Mouse (Mus musculus) kidney, embryonic 14.5 days (tissue): ENCODE results near the gene Ahnak. TPM values are rescaled to one million over a fixed set of nuclear protein-coding genes. Genes with fewer than 3 reads are reported as not detected.
"Not testable (repeated sequence)": the region's sequence is repeated elsewhere in the genome, so short reads cannot be mapped to it uniquely, and the experiment has no call there.

Source experiments
- ATAC-seq: fragments of 200-750 bp; cut with Nextera tagmentation; 2 replicates; pipeline ENCODE4 v1.8.0; 2017; ENCODE audit warnings: moderate number of reproducible peaks, mild to moderate bottlenecking, moderate TSS enrichment, moderate library complexity; ENCODE audit not compliant: low FRiP score, low TSS enrichment
- H3K27ac ChIP-seq: fragments of 300-500 bp; sonication (generic); 2 replicates; pipeline ENCODE4 v1.5.1; 2014; ENCODE audit warnings: low read depth, mild to moderate bottlenecking, low read length, moderate library complexity, mixed read lengths
- H3K27me3 ChIP-seq: fragments of 300-500 bp; sonication (generic); 2 replicates; pipeline ENCODE4 v1.6.1; 2014; ENCODE audit warnings: mild to moderate bottlenecking, low read length; ENCODE audit not compliant: control insufficient read depth, insufficient read depth
- H3K36me3 ChIP-seq: fragments of 300-500 bp; sonication (generic); 2 replicates; pipeline ENCODE4 v1.6.1; 2014; ENCODE audit warnings: low read length, mixed read lengths; ENCODE audit not compliant: control insufficient read depth, insufficient read depth
- H3K4me1 ChIP-seq: fragments of 300-500 bp; sonication (generic); 2 replicates; pipeline ENCODE4 v1.6.1; 2014; ENCODE audit warnings: low read length, mixed read lengths; ENCODE audit not compliant: control insufficient read depth, insufficient read depth
- H3K4me2 ChIP-seq: fragments of 300-500 bp; sonication (generic); replicated peaks from 2 replicates; pipeline ENCODE4 v1.6.1; 2014; ENCODE audit warnings: low read depth, mild to moderate bottlenecking, low read length
- H3K4me3 ChIP-seq: fragments of 300-500 bp; sonication (generic); 2 replicates; pipeline ENCODE4 v1.5.1; 2014; ENCODE audit warnings: mild to moderate bottlenecking, low read length
- H3K9ac ChIP-seq: fragments of 300-500 bp; sonication (generic); 2 replicates; pipeline ENCODE4 v1.6.1; 2014; ENCODE audit warnings: low read depth, mild to moderate bottlenecking, low read length, moderate library complexity
- H3K9me3 ChIP-seq: fragments of 300-500 bp; sonication (generic); 2 replicates; pipeline ENCODE4 v1.6.1; 2016; ENCODE audit warnings: low read length; ENCODE audit not compliant: control insufficient read depth
- WGBS: fragments of 180-500 bp; shearing (Covaris S2); extraction: QIAGEN DNeasy Blood & Tissue Kit; methylation state at CpG from one replicate; pipeline ENCODE4 v1.1.7; 2014; 5-methylcytosine and 5-hydroxymethylcytosine counted together
- polyA plus RNA-seq: library from polyadenylated mRNA; unstranded; fragments of >200 nt; fragmentation: Nextera tagmentation; extraction: Ambion mirVana; gene quantifications from 2 replicates; pipeline ENCODE4 v1.2.1, GENCODE M21; 2014

Ahnak gene
- polyA plus RNA-seq, 1 experiment from 2014 or later = 10.0 TPM

- no peak overlapping the region for H3K4me3 ChIP-seq
- no peak overlapping the region for H3K9ac ChIP-seq
- no peak for ATAC-seq
- no peak overlapping the region for H3K27ac ChIP-seq
- no peaks in the 10 kb centered on the region for H3K27me3 ChIP-seq
- no peak overlapping the region for H3K4me2 ChIP-seq
- peaks cover 12% of the 10 kb centered on the region for H3K36me3 ChIP-seq
- H3K4me1 ChIP-seq = peaks cover 26% of the 10 kb centered on the region
- WGBS = 88% methylated on average over 6 of the region's 6 CpGs
- H3K9me3 ChIP-seq = no peaks in the 10 kb centered on the region
Measured at GRCm38 (mm10) chr19:8996601-8997000, 7.5 kb downstream of the Ahnak start.

DNA sequence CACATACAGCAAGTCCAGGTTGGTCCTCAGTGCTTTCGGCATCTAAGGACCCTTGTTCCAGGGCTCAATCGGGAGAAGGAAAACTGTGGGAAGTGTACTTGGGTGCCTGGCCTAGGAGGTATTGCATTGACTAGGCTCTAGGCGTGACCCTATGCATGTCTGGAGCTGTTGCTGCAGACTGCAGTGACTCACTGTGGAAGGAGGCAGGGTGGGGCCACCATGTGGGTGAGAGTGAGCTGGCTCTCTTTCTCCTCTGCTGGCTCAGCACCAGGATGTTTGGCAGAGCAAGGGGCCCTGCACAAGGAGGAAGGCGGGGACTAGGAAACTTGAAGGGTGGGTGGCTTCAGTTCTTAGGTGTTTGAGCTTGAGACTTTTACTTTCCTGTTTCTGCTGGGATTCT lies 8.5 kb downstream of the Ahnak start:
- Histone ChIP-seq H3K9me3 (no peaks in the 10 kb centered on the region), H3K4me1 (peaks cover 19% of the 10 kb centered on the region), H3K27me3 (no peaks in the 10 kb centered on the region), H3K36me3 (peaks cover 21% of the 10 kb centered on the region), H3K4me2 (no peak overlapping the region), H3K9ac (no peak overlapping the region), H3K4me3 (no peak overlapping the region), H3K27ac (peak overlapping the region; percentile 62; the same call in 1 of the 2 replicates)
- WGBS = 59% methylated on average over 4 of the region's 4 CpGs
- ATAC-seq = peak; percentile 72

DNA sequence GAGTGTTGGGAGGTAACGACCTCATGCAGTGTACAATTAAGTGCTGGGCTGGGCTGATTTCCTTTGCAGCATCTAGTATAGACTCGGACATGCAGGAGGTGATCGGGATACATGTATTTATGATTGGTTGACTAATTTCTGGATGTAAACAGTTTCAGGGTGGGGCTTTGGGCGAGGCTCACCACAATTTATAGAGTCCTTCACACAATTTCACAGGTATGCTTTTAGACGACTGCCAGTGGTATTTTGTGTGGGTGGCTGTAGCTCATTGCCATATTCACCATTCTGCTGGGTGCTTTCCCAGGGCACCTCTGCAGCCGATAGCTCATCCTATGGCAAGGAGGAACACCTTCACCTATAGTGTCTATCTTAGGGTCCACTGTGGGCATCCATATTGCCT lies 9.5 kb downstream of the Ahnak start:
- no peak overlapping the region for H3K9ac ChIP-seq
- H3K27ac ChIP-seq = no peak overlapping the region
- no peak overlapping the region for H3K4me3 ChIP-seq
- ATAC-seq = no peak
- WGBS = 86% methylated on average over 6 of the region's 6 CpGs
- H3K27me3 ChIP-seq = no peaks in the 10 kb centered on the region
- peaks cover 22% of the 10 kb centered on the region for H3K36me3 ChIP-seq
- peaks cover 14% of the 10 kb centered on the region for H3K4me1 ChIP-seq
- H3K4me2 ChIP-seq = no peak overlapping the region
- no peaks in the 10 kb centered on the region for H3K9me3 ChIP-seq

GRCm38 (mm10) chr19:8999223-8999622 lies 10.1 kb downstream of the Ahnak start:
- no peak for ATAC-seq
- no peaks in the 10 kb centered on the region for H3K27me3 ChIP-seq
- no peaks in the 10 kb centered on the region for H3K9me3 ChIP-seq
- H3K4me2 ChIP-seq = no peak overlapping the region
- no peak overlapping the region for H3K27ac ChIP-seq
- H3K36me3 ChIP-seq = peaks cover 22% of the 10 kb centered on the region
- no peak overlapping the region for H3K4me3 ChIP-seq
- 79% methylated on average over 4 of the region's 4 CpGs for WGBS
- peaks cover 14% of the 10 kb centered on the region for H3K4me1 ChIP-seq
- no peak overlapping the region for H3K9ac ChIP-seq

- not testable (repeated sequence) for ATAC-seq, H3K9me3 ChIP-seq, H3K27me3 ChIP-seq, H3K9ac ChIP-seq, H3K4me1 ChIP-seq, H3K36me3 ChIP-seq, H3K4me3 ChIP-seq, H3K4me2 ChIP-seq, H3K27ac ChIP-seq
- WGBS = 98% methylated on average over 2 of the region's 2 CpGs
Measured at GRCm38 (mm10) chr19:9006915-9007314, 17.8 kb downstream of the Ahnak start.

DNA sequence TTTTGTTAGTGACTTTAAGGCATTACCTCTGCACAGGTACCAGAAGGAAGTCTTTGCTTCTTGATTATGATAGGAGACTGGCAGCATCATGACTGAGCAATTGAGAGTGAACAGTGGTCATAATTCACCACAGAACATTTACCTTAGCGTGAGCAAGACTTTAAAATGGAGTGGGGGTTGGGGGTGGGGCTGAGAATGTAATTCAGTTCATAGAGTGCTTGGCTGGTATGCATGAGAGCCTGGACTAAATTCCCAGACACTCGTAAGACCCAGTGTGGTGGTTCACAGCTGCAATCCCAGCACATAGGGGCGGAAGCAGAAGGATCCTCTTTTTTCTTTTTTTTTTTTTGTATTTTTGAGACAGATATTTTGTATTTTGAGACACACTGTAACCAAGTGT lies 30.2 kb downstream of the Ahnak start:
- Histone ChIP-seq H3K9me3 (no peaks in the 10 kb centered on the region), H3K9ac (no peak overlapping the region), H3K36me3 (peaks cover 4% of the 10 kb centered on the region; the same call in 1 of the 2 replicates), H3K4me3 (no peak overlapping the region), H3K4me1 (no peaks in the 10 kb centered on the region), H3K27ac (no peak overlapping the region), H3K27me3 (no peaks in the 10 kb centered on the region), H3K4me2 (no peak overlapping the region)
- 85% methylated on average over 3 of the region's 3 CpGs for WGBS
- ATAC-seq = no peak

DNA sequence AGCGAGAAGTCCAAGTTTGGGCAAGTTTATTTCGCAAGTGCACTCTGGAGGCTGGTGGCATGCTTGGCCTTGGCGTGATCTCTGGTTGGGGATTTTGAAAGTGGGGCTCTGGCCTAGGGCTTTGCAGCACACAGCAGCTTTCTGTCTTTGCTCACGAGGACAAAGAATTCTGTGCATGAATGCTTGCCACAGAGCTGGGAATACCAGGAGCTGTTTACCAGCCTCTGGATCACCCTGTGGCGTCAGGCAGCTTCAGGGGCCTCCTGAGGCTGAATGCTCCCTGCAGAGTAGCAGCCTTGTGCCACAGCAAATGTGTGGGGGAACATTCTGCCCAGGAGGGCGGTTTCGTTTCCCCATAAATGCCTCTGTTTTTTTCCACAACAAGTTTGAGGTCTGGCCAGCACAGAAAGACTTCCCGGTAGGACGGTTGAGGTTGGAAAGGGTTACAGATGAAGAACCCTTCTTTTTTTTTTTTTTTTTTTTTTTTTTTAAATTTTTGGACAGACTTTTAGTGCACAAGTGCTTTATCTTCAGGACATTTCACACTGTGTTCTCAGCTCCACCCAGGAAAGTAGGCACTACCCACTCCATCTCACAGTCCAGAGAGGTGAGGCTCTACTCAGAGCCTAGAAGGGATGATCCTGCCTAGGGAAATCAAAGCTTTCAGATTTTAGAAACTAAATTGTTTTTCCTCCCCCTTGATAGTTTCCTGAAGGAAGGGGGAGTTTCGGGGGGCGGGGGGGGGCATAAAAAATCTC lies 34.1 kb downstream of the Ahnak start:
- Histone ChIP-seq H3K27ac (no peak overlapping the region), H3K36me3 (no peaks in the 10 kb centered on the region), H3K9me3 (no peaks in the 10 kb centered on the region), H3K4me3 (no peak overlapping the region), H3K4me2 (no peak overlapping the region), H3K4me1 (no peaks in the 10 kb centered on the region), H3K9ac (no peak overlapping the region), H3K27me3 (no peaks in the 10 kb centered on the region)
- 60% methylated on average over 11 of the region's 11 CpGs for WGBS
- no peak for ATAC-seq

- no peak overlapping the region for H3K4me3 ChIP-seq
- no peak for ATAC-seq
- H3K9me3 ChIP-seq = no peaks in the 10 kb centered on the region
- no peak overlapping the region for H3K27ac ChIP-seq
- no peaks in the 10 kb centered on the region for H3K36me3 ChIP-seq
- no peaks in the 10 kb centered on the region for H3K4me1 ChIP-seq
- no peak overlapping the region for H3K9ac ChIP-seq
- no peaks in the 10 kb centered on the region for H3K27me3 ChIP-seq
- WGBS = 91% methylated on average over 5 of the region's 5 CpGs
- no peak overlapping the region for H3K4me2 ChIP-seq
Measured at GRCm38 (mm10) chr19:9025562-9026257, 36.6 kb downstream of the Ahnak start.

GRCm38 (mm10) chr19:9026634-9027033 lies 37.5 kb downstream of the Ahnak start:
- Histone ChIP-seq H3K4me3 (no peak overlapping the region), H3K27ac (no peak overlapping the region), H3K4me1 (no peaks in the 10 kb centered on the region), H3K9me3 (no peaks in the 10 kb centered on the region), H3K36me3 (no peaks in the 10 kb centered on the region), H3K4me2 (no peak overlapping the region), H3K27me3 (no peaks in the 10 kb centered on the region), H3K9ac (no peak overlapping the region)
- no peak for ATAC-seq
- WGBS = 79% methylated on average over 4 of the region's 4 CpGs
